Mouse (Mus musculus): ENCODE data around the gene Slc16a1.
A peak's percentile ranks its signal among the peaks of the same experiment; 100 is the strongest.

GRCm38 (mm10) chr3:104643810-104644270, 5.4 kb downstream of the Slc16a1 start:
- peak; percentile 84 for TF ChIP-seq CTCF (IDR thresholded peaks at IDR 0.05; ENCODE audit: borderline replicate concordance, insufficient read depth, low read depth, low read length)
- no peak for TF ChIP-seq POLR2A (IDR thresholded peaks at IDR 0.05; ENCODE audit: borderline replicate concordance, insufficient read depth, low read length)

Data from cerebellum, adult 2 months (tissue).